Mouse (Mus musculus): Measurements from ENCODE around the gene Pold4. TPM values are rescaled to one million over a fixed set of nuclear protein-coding genes. Genes with fewer than 3 reads are reported as not detected.

Pold4 gene
- polyA plus RNA-seq, 1 experiment from 2014 or later: 24.7 TPM

Small RNA genes lying within 50 kb of the gene (microRNA-seq; reads per million reads assigned to microRNA genes)
- gene Gm26115: not detected
- gene Mir6985: not detected

Other genes with a start within 250 kb of the Pold4 start
- gene Acy3, start 245.3 kb upstream of the Pold4 start, polyA plus RNA-seq (2015; fragmentation: Nextera tagmentation; extraction: Ambion mirVana): 2.8 and 4.6 TPM in 2 replicates
- 0.08 TPM in 1 of 2 replicates, not detected in the other for gene Tbx10, start 239.1 kb upstream of the Pold4 start, polyA plus RNA-seq (2015; fragmentation: Nextera tagmentation; extraction: Ambion mirVana)
- gene Nudt8, start 231.3 kb upstream of the Pold4 start, polyA plus RNA-seq (2015; fragmentation: Nextera tagmentation; extraction: Ambion mirVana): 26.1 and 26.8 TPM in 2 replicates
- 4.5 and 5.7 TPM in 2 replicates for gene Gm49405, start 231.3 kb upstream of the Pold4 start, polyA plus RNA-seq (2015; fragmentation: Nextera tagmentation; extraction: Ambion mirVana)
- gene Doc2g, start 228.6 kb upstream of the Pold4 start, polyA plus RNA-seq (2015; fragmentation: Nextera tagmentation; extraction: Ambion mirVana): 6.0 and 6.7 TPM in 2 replicates
- 262 and 279 TPM in 2 replicates for gene Ndufv1, start 219.1 kb upstream of the Pold4 start, polyA plus RNA-seq (2015; fragmentation: Nextera tagmentation; extraction: Ambion mirVana)
- gene Gstp1, start 193.9 kb upstream of the Pold4 start, polyA plus RNA-seq (2015; fragmentation: Nextera tagmentation; extraction: Ambion mirVana): 552 and 568 TPM in 2 replicates
- 1.9 and 7.6 TPM in 2 replicates for gene Gstp2, start 185.9 kb upstream of the Pold4 start, polyA plus RNA-seq (2015; fragmentation: Nextera tagmentation; extraction: Ambion mirVana)
- 1.1 TPM in 1 of 2 replicates, not detected in the other for gene Gstp3, start 172.3 kb upstream of the Pold4 start, polyA plus RNA-seq (2015; fragmentation: Nextera tagmentation; extraction: Ambion mirVana)
- not detected in 2 replicates for gene Cabp2, start 150.3 kb upstream of the Pold4 start, polyA plus RNA-seq (2015; fragmentation: Nextera tagmentation; extraction: Ambion mirVana)
- gene Cdk2ap2, start 134.7 kb upstream of the Pold4 start, polyA plus RNA-seq (2015; fragmentation: Nextera tagmentation; extraction: Ambion mirVana): 88.7 and 99.0 TPM in 2 replicates
- gene Pitpnm1, start 131.9 kb upstream of the Pold4 start, polyA plus RNA-seq (2015; fragmentation: Nextera tagmentation; extraction: Ambion mirVana): 72.1 and 80.9 TPM in 2 replicates
- gene Aip, start 106.0 kb upstream of the Pold4 start, polyA plus RNA-seq (2015; fragmentation: Nextera tagmentation; extraction: Ambion mirVana): 105 and 111 TPM in 2 replicates
- not detected in 2 replicates for gene Gpr152, start 92.1 kb upstream of the Pold4 start, polyA plus RNA-seq (2015; fragmentation: Nextera tagmentation; extraction: Ambion mirVana)
- 0.20 and 0.28 TPM in 2 replicates for gene Cabp4, start 87.9 kb upstream of the Pold4 start, polyA plus RNA-seq (2015; fragmentation: Nextera tagmentation; extraction: Ambion mirVana)
- gene Coro1b, start 83.3 kb upstream of the Pold4 start, polyA plus RNA-seq (2015; fragmentation: Nextera tagmentation; extraction: Ambion mirVana): 102 and 141 TPM in 2 replicates
- gene Ptprcap, start 78.3 kb upstream of the Pold4 start, polyA plus RNA-seq (2015; fragmentation: Nextera tagmentation; extraction: Ambion mirVana): 1.0 and 52.3 TPM in 2 replicates
- 54.4 and 56.3 TPM in 2 replicates for gene Rps6kb2, start 68.5 kb upstream of the Pold4 start, polyA plus RNA-seq (2015; fragmentation: Nextera tagmentation; extraction: Ambion mirVana)
- 5.9 and 6.4 TPM in 2 replicates for gene Carns1, start 56.4 kb upstream of the Pold4 start, polyA plus RNA-seq (2015; fragmentation: Nextera tagmentation; extraction: Ambion mirVana)
- 0.74 and 20.7 TPM in 2 replicates for gene Tbc1d10c, start 40.6 kb upstream of the Pold4 start, polyA plus RNA-seq (2015; fragmentation: Nextera tagmentation; extraction: Ambion mirVana)
- gene Ppp1ca, start 39.8 kb upstream of the Pold4 start, polyA plus RNA-seq (2015; fragmentation: Nextera tagmentation; extraction: Ambion mirVana): 589 and 681 TPM in 2 replicates
- 24.3 and 27.2 TPM in 2 replicates for gene Rad9a, start 30.2 kb upstream of the Pold4 start, polyA plus RNA-seq (2015; fragmentation: Nextera tagmentation; extraction: Ambion mirVana)
- 0.78 and 2.2 TPM in 2 replicates for gene Clcf1, start 17.7 kb upstream of the Pold4 start, polyA plus RNA-seq (2015; fragmentation: Nextera tagmentation; extraction: Ambion mirVana)
- not detected in 2 replicates for gene AC109138.7, start 17.5 kb upstream of the Pold4 start, polyA plus RNA-seq (2015; fragmentation: Nextera tagmentation; extraction: Ambion mirVana)
- gene Ssh3, start 37.3 kb downstream of the Pold4 start, polyA plus RNA-seq (2015; fragmentation: Nextera tagmentation; extraction: Ambion mirVana): 19.8 TPM in 2 replicates
- gene Ankrd13d, start 51.2 kb downstream of the Pold4 start, polyA plus RNA-seq (2015; fragmentation: Nextera tagmentation; extraction: Ambion mirVana): 63.0 and 75.4 TPM in 2 replicates
- gene Grk2, start 74.3 kb downstream of the Pold4 start, polyA plus RNA-seq (2015; fragmentation: Nextera tagmentation; extraction: Ambion mirVana): 26.2 and 31.3 TPM in 2 replicates
- gene Kdm2a, start 166.4 kb downstream of the Pold4 start, polyA plus RNA-seq (2015; fragmentation: Nextera tagmentation; extraction: Ambion mirVana): 28.4 and 38.5 TPM in 2 replicates
- gene Rhod, start 207.5 kb downstream of the Pold4 start, polyA plus RNA-seq (2015; fragmentation: Nextera tagmentation; extraction: Ambion mirVana): 4.5 and 8.7 TPM in 2 replicates
- 8.8 TPM in 2 replicates for gene Syt12, start 245.5 kb downstream of the Pold4 start, polyA plus RNA-seq (2015; fragmentation: Nextera tagmentation; extraction: Ambion mirVana)

All from neural tube, embryonic 15.5 days (tissue).